Mouse (Mus musculus) hindbrain, embryonic 13.5 days (tissue): ENCODE results near the gene Dpp4. TPM values are rescaled to one million over a fixed set of nuclear protein-coding genes. Genes with fewer than 3 reads are reported as not detected.

Source experiments
- ATAC-seq: fragments of 200-750 bp; cut with Nextera tagmentation; 2 replicates; pipeline ENCODE4 v1.8.0; 2017; ENCODE audit warnings: moderate TSS enrichment; ENCODE audit not compliant: low FRiP score
- H3K27ac ChIP-seq: fragments of 300-500 bp; sonication (generic); 2 replicates; pipeline ENCODE4 v1.5.1; 2015; ENCODE audit warnings: inconsistent platforms, mild to moderate bottlenecking, moderate library complexity
- H3K27me3 ChIP-seq: fragments of 300-500 bp; sonication (generic); 2 replicates; pipeline ENCODE4 v1.6.1; 2015; ENCODE audit warnings: mild to moderate bottlenecking, inconsistent platforms
- H3K36me3 ChIP-seq: fragments of 300-500 bp; sonication (generic); 2 replicates; pipeline ENCODE4 v1.6.1; 2015; ENCODE audit warnings: mild to moderate bottlenecking, inconsistent platforms
- H3K4me1 ChIP-seq: fragments of 300-500 bp; sonication (generic); replicated peaks from 2 replicates; pipeline ENCODE4 v1.6.1; 2015; ENCODE audit warnings: inconsistent platforms
- H3K4me2 ChIP-seq: fragments of 300-500 bp; sonication (generic); 2 replicates; pipeline ENCODE4 v1.6.1; 2015; ENCODE audit warnings: inconsistent platforms, mild to moderate bottlenecking, moderate library complexity
- H3K4me3 ChIP-seq: fragments of 300-500 bp; sonication (generic); 2 replicates; pipeline ENCODE4 v1.5.1; 2015; ENCODE audit warnings: mild to moderate bottlenecking, inconsistent platforms
- H3K9ac ChIP-seq: fragments of 300-500 bp; sonication (generic); 2 replicates; pipeline ENCODE4 v1.6.1; 2015; ENCODE audit warnings: mild to moderate bottlenecking, inconsistent platforms
- H3K9me3 ChIP-seq: fragments of 300-500 bp; sonication (generic); 2 replicates; pipeline ENCODE4 v1.6.1; 2016; ENCODE audit warnings: inconsistent platforms
- WGBS: fragments of 180-500 bp; shearing (Covaris S2); methylation state at CpG from one replicate; pipeline ENCODE4 v1.1.7; 2015; 5-methylcytosine and 5-hydroxymethylcytosine counted together
- polyA plus RNA-seq: library from polyadenylated mRNA; unstranded; fragments of >200 nt; fragmentation: Nextera tagmentation; extraction: Ambion mirVana; gene quantifications from 2 replicates; pipeline ENCODE4 v1.2.1, GENCODE M21; 2015

Dpp4 gene
- polyA plus RNA-seq, 1 experiment from 2014 or later = 1.4 TPM

- Histone ChIP-seq H3K36me3 (no peaks in the 10 kb centered on the region), H3K4me3 (no peak overlapping the region), H3K9ac (no peak overlapping the region), H3K4me1 (no peaks in the 10 kb centered on the region), H3K4me2 (no peak overlapping the region), H3K27ac (no peak overlapping the region), H3K9me3 (no peaks in the 10 kb centered on the region), H3K27me3 (no peaks in the 10 kb centered on the region)
- WGBS = 93% methylated on average over 8 of the region's 8 CpGs
- ATAC-seq = no peak
Observed at GRCm38 (mm10) chr2:62431245-62431795, 19.3 kb upstream of the Dpp4 start.

- no peak overlapping the region for H3K9ac ChIP-seq
- no peak overlapping the region for H3K4me3 ChIP-seq
- ATAC-seq = no peak
- H3K4me1 ChIP-seq = no peaks in the 10 kb centered on the region
- H3K4me2 ChIP-seq = no peak overlapping the region
- H3K27me3 ChIP-seq = no peaks in the 10 kb centered on the region
- no peaks in the 10 kb centered on the region for H3K36me3 ChIP-seq
- H3K9me3 ChIP-seq = no peaks in the 10 kb centered on the region
- no peak overlapping the region for H3K27ac ChIP-seq
- WGBS = 90% methylated on average over 3 of the region's 3 CpGs
Observed at GRCm38 (mm10) chr2:62425941-62426340, 13.9 kb upstream of the Dpp4 start.

GRCm38 (mm10) chr2:62423343-62423776 lies 11.3 kb upstream of the Dpp4 start:
- 57% methylated on average over 4 of the region's 4 CpGs for WGBS
- Histone ChIP-seq H3K4me1 (no peaks in the 10 kb centered on the region), H3K9ac (no peak overlapping the region), H3K36me3 (no peaks in the 10 kb centered on the region), H3K4me3 (no peak overlapping the region), H3K27me3 (no peaks in the 10 kb centered on the region), H3K4me2 (no peak overlapping the region), H3K9me3 (no peaks in the 10 kb centered on the region), H3K27ac (no peak overlapping the region)
- ATAC-seq = no peak

GRCm38 (mm10) chr2:62422515-62423342 lies 10.7 kb upstream of the Dpp4 start:
- Histone ChIP-seq H3K27ac (no peak overlapping the region), H3K4me1 (no peaks in the 10 kb centered on the region), H3K36me3 (no peaks in the 10 kb centered on the region), H3K4me3 (no peak overlapping the region), H3K4me2 (no peak overlapping the region), H3K9ac (no peak overlapping the region), H3K9me3 (no peaks in the 10 kb centered on the region), H3K27me3 (no peaks in the 10 kb centered on the region)
- 71% methylated on average over 6 of the region's 6 CpGs for WGBS
- no peak for ATAC-seq

DNA sequence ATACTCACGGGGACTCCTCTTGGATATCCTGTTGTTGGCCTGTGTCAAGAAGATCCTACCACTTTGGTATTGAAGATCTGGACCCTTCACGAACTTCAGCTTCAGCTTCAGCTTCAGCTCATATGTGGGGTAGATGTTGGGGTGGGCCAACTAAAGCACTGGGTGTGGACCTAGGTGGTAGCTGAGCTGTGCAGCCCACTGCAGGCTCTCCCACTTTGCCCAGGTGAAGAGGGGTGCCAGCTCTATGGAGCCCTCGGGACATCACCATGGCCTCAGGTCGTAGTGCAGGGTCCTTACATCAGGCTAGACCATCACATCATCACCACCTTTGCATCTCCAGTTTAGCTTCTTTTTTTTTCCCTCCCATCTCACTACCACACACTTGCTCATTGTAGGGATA lies 9.2 kb upstream of the Dpp4 start:
- Histone ChIP-seq H3K36me3 (no peaks in the 10 kb centered on the region), H3K4me3 (no peak overlapping the region), H3K27me3 (no peaks in the 10 kb centered on the region), H3K27ac (no peak overlapping the region), H3K4me1 (no peaks in the 10 kb centered on the region), H3K9ac (no peak overlapping the region), H3K4me2 (no peak overlapping the region), H3K9me3 (no peaks in the 10 kb centered on the region)
- WGBS = 91% methylated on average over 4 of the region's 4 CpGs
- no peak for ATAC-seq

DNA sequence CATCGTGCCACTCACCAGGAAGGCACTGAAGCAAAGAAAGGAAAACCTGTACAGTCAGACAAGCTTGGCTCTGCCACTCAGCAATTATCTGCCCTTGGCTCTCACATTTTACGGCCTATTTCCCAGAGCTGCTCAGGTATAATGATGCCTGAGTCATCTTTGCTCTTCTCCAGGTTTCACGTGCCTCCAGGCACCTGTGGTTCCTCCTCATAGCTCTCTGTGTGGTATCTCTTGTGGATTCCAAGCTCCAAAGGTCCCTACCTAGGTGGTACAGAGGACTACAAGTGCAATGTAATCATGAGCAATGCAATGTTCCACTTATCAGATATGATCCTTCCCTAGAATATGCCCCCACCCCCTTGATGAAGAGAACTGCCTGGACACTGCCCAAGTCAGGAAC lies 8.0 kb upstream of the Dpp4 start:
- Histone ChIP-seq H3K4me3 (no peak overlapping the region), H3K36me3 (no peaks in the 10 kb centered on the region), H3K27me3 (no peaks in the 10 kb centered on the region), H3K27ac (no peak overlapping the region), H3K9me3 (no peaks in the 10 kb centered on the region), H3K9ac (no peak overlapping the region), H3K4me2 (no peak overlapping the region), H3K4me1 (no peaks in the 10 kb centered on the region)
- 87% methylated on average over 3 of the region's 3 CpGs for WGBS
- no peak for ATAC-seq

GRCm38 (mm10) chr2:62417233-62417632 lies 5.2 kb upstream of the Dpp4 start:
- Histone ChIP-seq H3K36me3 (no peaks in the 10 kb centered on the region), H3K9me3 (no peaks in the 10 kb centered on the region), H3K4me2 (no peak overlapping the region), H3K4me1 (no peaks in the 10 kb centered on the region), H3K27ac (no peak overlapping the region), H3K27me3 (peaks cover 10% of the 10 kb centered on the region), H3K9ac (no peak overlapping the region), H3K4me3 (no peak overlapping the region)
- ATAC-seq = no peak
- WGBS = 92% methylated on average over 1 of the region's 1 CpGs

DNA sequence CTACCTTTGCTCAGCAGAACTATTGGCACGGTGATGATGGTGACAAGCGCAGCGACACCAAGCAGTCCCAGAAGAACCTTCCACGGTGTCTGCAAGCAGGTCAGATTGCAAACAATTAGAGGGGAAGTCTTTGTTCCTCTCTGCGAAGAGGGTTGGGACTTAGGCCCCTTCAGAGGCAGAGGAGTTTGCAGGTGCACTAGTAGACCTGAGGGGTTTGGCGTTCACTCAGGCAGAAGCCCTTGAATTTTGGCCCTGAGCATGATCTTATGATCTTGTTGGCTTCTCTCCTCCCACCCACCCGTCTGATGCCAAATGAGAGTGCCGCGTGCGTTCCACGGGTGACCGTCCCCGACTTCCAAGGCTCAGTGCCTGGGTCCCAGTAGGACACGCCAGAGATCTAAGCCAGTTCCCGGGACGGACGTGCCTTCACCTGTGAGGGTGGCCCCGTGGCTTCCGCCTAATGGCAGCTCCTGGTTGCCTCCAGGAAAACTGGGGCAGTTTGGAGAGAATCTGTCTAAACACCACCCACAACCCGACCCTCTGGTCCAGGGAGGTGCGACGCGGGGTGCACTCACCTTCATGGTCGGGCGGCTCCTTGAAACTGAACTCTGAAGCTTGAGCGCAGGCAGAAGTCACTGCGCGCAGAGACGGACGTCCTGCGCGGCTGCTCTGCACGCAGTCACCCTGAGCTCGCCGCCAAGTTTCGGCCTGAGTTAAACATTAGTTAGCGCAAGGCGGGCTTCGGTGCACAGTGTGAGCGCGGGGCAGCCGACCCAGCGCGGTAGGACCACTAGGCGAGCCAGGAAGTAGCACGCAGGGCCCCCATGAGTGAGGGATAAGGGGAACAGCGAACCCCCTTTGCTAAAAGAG lies 585 bp downstream of the Dpp4 start:
- Histone ChIP-seq H3K4me2 (peak overlapping the region; percentile 68), H3K27me3 (peaks cover 28% of the 10 kb centered on the region), H3K4me3 (peak overlapping the region; percentile 38), H3K9me3 (no peaks in the 10 kb centered on the region), H3K9ac (peak overlapping the region; percentile 61), H3K4me1 (peaks cover 11% of the 10 kb centered on the region), H3K27ac (no peak overlapping the region), H3K36me3 (no peaks in the 10 kb centered on the region)
- 7% methylated on average over 47 of the region's 47 CpGs for WGBS
- peak; percentile 73 for ATAC-seq

DNA sequence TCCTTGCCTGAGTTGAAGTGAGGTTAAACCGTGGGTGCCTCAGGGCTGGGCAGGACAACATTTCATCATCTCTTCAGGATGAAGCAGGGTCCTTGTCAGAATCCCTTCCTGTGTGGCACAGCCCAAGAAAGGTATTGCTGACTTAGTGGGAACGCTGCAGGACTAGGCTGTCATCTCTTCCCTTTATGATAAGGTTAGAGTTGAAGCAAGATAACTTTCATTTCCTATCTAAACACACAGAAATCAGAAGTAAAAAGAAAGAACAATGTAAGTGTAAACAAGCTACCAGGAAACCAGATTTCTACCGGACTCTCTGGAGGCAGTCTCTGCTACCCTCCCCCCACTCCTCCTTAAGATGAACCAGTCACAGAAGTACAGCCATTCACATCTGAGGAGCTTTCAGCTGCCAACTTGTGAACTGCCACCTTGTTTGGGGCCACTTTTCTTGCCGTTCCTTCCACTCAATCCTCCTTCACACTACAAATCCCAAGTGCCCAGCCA lies 3.3 kb downstream of the Dpp4 start:
- Histone ChIP-seq H3K36me3 (no peaks in the 10 kb centered on the region), H3K27me3 (peaks cover 28% of the 10 kb centered on the region), H3K9me3 (no peaks in the 10 kb centered on the region), H3K4me3 (no peak overlapping the region), H3K27ac (no peak overlapping the region), H3K4me1 (peaks cover 11% of the 10 kb centered on the region), H3K9ac (no peak overlapping the region), H3K4me2 (no peak overlapping the region)
- ATAC-seq = no peak
- 51% methylated on average over 4 of the region's 4 CpGs for WGBS

DNA sequence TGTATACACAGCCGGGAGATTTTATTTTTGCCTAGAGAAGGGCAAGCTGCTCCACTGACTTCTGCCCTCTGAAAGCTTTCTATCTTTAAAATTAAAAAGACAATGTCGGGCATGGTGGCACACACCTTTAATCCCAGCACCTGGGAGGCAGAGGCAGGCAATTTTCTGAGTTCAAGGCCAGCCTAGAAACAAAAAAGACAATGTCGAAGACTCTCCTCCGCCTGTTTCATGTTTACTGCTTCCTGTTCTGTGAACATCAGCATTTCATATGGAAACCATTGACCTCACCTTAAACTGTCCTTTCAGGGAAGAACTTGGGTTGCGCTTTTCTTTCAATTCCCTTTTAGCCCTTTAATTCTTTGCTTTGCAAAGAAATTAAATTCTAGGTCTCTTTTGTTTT lies 3.8 kb downstream of the Dpp4 start:
- Histone ChIP-seq H3K4me3 (no peak overlapping the region), H3K4me1 (peaks cover 11% of the 10 kb centered on the region)

DNA sequence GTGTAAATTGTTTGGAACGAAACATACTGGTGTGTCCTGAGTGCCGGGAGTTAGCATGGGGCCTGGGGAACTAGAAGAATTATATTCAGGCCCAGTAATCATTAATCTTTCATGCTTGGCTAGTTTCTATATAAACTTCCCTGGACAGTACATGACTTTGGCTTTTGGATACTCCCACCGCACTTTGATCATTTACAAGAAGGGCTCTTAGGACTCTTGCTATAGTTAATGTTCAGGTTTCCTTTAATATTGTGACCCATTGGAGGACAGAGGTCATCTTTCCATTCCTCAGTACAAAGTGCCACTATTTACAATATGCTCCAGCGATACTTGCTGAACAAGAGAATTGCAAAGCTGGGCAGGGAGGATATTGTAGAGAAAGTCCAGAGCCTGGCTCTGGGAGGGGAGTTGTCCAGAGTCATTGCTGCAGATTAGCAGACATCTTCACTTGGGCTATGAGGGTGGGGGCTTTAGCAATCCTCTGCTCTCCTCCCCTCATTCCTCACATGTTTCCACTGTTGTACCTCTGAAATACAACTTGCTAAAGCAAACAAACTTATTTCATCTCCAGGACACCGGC lies 8.4 kb downstream of the Dpp4 start:
- no peak overlapping the region for H3K27ac ChIP-seq
- H3K4me3 ChIP-seq = no peak overlapping the region
- 59% methylated on average over 5 of the region's 5 CpGs for WGBS
- no peaks in the 10 kb centered on the region for H3K9me3 ChIP-seq
- no peak for ATAC-seq
- no peak overlapping the region for H3K4me2 ChIP-seq
- no peaks in the 10 kb centered on the region for H3K36me3 ChIP-seq
- H3K4me1 ChIP-seq = no peaks in the 10 kb centered on the region
- no peaks in the 10 kb centered on the region for H3K27me3 ChIP-seq
- no peak overlapping the region for H3K9ac ChIP-seq

More for the DNA sequence above, 3.8 kb downstream of the Dpp4 start:
- Histone ChIP-seq H3K9me3 (no peaks in the 10 kb centered on the region), H3K27ac (no peak overlapping the region), H3K36me3 (no peaks in the 10 kb centered on the region), H3K27me3 (peaks cover 28% of the 10 kb centered on the region), H3K9ac (no peak overlapping the region), H3K4me2 (no peak overlapping the region)
- WGBS = 89% methylated on average over 5 of the region's 5 CpGs
- ATAC-seq = no peak

DNA sequence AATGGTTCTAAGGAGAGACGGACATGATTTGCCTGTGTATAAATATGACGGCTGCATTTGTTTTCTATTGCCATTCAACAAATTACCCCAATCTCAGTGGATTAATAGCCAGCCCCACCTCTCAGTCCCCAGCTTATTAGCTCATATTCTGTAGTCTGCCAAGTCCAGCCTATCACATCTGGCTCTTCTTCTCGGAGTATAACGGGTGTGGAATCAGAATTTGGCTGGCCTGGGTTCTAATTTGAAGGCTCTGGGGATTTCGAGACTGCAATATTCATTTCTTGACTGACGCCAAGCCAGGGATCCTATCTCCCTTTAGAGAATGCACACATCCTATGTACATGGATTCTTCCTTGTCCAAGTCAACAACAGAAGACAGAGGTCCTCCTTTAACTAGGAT lies 11.0 kb downstream of the Dpp4 start:
- no peaks in the 10 kb centered on the region for H3K36me3 ChIP-seq
- H3K27me3 ChIP-seq = no peaks in the 10 kb centered on the region
- no peak overlapping the region for H3K4me3 ChIP-seq
- WGBS = 89% methylated on average over 6 of the region's 6 CpGs
- no peaks in the 10 kb centered on the region for H3K9me3 ChIP-seq
- no peak overlapping the region for H3K9ac ChIP-seq
- no peak overlapping the region for H3K4me2 ChIP-seq
- no peak overlapping the region for H3K27ac ChIP-seq
- H3K4me1 ChIP-seq = no peaks in the 10 kb centered on the region
- ATAC-seq = no peak
